Mouse (Mus musculus): ENCODE results near the gene Mmp14.

Gene Mmp14

DNA sequence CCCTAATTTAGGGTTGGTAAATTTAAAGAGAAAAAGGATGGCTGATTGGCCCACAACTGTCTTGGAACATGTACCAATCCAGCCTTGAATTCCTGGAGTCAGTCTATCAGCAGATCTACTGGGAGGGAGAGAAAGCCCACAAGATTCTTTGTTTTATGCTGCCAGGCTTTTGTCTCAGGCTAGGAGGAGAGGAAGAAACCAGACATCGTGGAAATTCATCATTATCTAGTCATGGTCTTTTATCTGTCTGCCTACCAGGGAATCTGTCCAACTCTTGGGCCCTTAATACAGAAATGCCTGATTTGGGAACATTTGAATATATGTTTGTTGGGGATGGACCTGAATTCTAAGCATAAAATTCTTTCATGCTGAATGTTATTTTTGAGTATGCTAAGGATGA, 5.9 kb upstream of the Mmp14 start:
- TF ChIP-seq GATA4 (IDR thresholded peaks at IDR 0.05; ENCODE audit: insufficient replicate concordance, low read length), result no peak

DNA sequence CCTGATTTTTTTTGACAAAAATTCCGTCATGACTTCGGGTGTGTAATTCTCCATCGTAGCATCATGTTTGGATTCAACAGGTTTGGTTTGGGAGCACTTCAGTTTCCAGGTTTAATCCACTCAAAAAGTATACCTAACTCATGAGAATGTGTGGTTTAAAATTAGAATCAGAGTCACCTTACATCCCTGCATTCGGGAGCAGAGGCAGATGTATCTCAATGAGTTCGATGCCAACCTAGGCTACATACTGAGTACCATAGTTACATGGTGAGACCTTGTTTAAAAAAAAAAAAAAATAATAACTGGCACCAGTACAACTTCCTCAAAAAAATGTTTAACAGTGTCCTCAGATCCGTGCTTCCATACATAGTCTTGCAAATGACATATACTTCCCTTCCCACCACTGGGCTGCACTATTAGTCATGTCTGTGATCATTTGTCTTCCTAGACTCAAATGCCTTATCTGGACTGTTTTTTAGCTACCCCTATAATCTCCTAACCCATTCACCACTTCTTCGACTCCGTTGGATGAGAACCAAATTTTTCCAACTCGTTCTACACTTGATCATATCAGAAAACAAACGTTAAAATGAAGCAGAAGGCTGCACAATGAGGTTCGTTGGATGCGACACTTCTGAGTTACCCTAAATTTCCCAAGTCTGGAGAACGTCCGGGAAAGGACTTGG, 5.3 kb upstream of the Mmp14 start:
- TF ChIP-seq GATA4 (IDR thresholded peaks at IDR 0.05; ENCODE audit: insufficient replicate concordance, low read length), result no peak

- peak; percentile 90; the same call in 1 of the 2 replicates for TF ChIP-seq GATA4 (IDR thresholded peaks at IDR 0.05; ENCODE audit: insufficient replicate concordance, low read length)
Measured at GRCm38 (mm10) chr14:54426689-54427398, 4.6 kb upstream of the Mmp14 start, which contains the start of gene Mrpl52. Gene Mrpl52, plus strand, starts transcription at chr14:54426909.

GRCm38 (mm10) chr14:54427696-54428095, 3.7 kb upstream of the Mmp14 start:
- TF ChIP-seq GATA4 (IDR thresholded peaks at IDR 0.05; ENCODE audit: insufficient replicate concordance, low read length), result no peak

GRCm38 (mm10) chr14:54428421-54428820, 3.0 kb upstream of the Mmp14 start:
- TF ChIP-seq GATA4 (IDR thresholded peaks at IDR 0.05; ENCODE audit: insufficient replicate concordance, low read length), result no peak

- no peak for TF ChIP-seq GATA4 (IDR thresholded peaks at IDR 0.05; ENCODE audit: insufficient replicate concordance, low read length)
Measured at GRCm38 (mm10) chr14:54429332-54430093, 1.9 kb upstream of the Mmp14 start.

DNA sequence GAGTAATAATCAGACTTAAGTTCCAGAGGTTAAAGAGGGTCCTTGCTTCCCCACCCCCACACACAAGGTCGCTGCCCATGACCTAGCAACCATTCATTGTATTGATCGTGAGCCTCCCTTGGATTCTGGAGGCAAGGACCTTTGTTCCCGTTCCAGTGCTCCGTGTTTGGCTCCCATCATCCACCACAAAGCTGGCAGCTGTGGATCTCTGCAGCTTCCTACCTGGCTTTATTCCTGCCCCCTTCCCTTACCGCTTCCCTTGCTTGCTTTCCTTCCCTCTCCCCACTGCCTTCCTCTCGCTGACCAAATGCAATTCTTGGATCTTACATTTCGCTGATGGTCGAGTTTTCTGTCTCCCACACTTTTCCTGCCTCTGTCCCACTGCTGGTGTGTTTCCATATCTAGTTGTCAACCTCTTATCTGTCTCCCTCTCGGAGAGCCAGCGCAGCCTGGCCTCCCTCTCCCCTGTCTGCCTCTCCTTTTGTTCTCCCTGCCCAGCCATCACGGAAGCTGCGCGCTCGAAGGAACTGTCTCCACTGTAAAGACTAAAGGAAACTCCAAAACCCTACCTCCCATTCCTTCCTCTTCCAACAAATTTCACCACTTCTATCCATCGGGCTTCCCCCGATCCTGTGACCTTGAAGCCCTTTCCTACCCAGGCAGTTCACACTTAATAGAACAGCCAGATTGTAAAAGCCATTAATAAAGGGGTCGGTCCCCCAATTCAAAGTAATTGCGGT, 836 bp upstream of the Mmp14 start:
- TF ChIP-seq GATA4 (IDR thresholded peaks at IDR 0.05; ENCODE audit: insufficient replicate concordance, low read length), result peak; percentile 89; the same call in 1 of the 2 replicates

DNA sequence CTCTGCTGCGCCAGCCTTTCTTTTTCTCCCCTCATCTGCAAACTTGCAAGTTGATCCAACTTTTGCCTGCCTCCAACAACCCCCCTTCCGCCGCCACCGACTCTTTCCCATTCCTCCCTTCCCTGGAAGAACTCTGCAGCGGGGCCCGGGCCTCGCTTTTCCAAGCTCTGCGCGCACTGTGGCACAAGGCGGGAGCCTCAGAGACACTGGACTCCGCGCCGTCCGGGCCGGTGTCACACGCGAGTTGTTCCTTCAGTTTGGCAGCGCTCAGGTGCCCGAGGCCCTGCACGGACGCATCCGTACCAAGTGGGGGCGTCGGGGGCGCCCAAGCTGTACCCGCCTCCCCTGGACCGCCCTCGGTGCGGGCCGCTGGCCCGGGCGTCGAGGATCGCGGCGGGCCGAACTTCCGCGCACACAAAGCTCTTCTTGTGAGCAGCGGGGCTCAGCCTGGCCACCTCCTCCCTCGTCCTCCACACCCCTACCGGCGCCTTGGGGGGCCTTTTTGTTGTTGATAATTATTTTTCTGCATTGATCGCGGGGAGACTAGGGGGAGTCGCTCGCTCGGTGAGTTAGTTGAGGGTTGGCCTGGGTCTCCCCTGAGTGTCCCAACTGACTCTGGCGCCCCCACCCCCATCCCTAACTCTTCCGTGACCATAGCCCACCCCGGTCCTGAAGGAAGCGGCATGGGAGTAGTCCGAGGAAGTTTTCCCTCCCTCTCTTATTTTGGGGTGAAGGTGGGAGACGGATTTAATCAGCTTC, 845 bp downstream of the Mmp14 start:
- TF ChIP-seq GATA4 (IDR thresholded peaks at IDR 0.05; ENCODE audit: insufficient replicate concordance, low read length), result no peak

- TF ChIP-seq GATA4 (IDR thresholded peaks at IDR 0.05; ENCODE audit: insufficient replicate concordance, low read length), result no peak
Measured at GRCm38 (mm10) chr14:54432837-54433830, 1.7 kb downstream of the Mmp14 start.

DNA sequence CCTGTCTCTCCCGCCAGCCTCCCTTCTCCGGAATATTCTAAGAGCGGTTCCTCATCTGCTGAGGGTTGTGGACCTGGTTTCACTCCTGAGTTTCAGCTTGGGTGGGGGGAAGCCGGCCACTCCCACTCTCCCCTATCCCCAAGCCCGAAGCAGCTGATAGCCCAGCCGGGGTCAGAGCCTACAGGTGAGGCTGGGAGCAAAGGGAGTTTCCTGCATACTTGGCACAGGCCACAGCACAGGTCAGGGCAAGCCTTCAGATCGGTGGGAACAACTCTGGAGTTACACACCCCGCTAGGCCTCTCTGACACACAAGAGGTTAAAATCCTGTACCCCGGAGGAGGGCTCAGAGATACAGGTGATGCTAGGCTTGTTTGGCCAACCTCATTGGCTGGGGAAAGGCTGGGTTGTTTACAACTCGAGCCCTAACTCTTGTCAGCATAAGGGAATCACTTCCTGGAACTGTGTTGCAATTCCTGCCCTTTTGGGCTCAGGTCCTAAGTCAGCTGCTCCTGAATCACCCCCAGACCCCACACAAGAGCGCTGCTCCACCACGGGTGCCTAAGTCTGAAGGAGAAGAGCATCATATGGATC, 2.6 kb downstream of the Mmp14 start:
- TF ChIP-seq GATA4 (IDR thresholded peaks at IDR 0.05; ENCODE audit: insufficient replicate concordance, low read length), result no peak

DNA sequence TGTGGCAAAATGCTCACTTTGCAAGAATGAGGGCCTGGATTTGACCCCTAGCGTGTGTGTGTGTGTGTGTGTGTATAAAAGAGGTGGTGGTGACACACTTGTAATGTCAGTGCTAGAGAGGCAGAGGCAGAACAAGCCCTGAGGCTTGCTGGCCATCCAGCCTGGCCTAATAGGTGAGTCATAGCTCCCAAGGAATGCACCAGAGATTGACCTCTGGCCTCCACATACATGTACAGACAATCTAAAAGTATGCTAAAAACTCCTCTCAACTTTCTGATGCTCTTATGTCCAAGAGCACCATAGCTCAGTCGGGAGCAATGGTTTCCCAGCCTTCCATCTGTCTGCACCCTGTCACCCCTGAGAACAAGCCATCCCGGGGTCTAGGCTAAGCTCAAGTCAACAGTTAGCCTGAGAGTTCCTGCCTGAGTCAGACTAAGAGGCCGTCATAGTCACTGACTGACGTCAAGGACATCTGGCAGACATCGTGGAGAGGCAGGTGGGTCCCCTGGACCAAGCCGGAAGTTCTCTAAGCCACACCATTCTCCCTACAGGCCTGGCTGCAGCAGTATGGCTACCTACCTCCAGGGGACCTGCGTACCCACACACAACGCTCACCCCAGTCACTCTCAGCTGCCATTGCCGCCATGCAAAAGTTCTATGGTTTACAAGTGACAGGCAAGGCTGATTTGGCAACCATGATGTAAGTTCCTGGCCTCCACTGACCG, 3.9 kb downstream of the Mmp14 start:
- TF ChIP-seq GATA4 (IDR thresholded peaks at IDR 0.05; ENCODE audit: insufficient replicate concordance, low read length), result no peak

- TF ChIP-seq GATA4 (IDR thresholded peaks at IDR 0.05; ENCODE audit: insufficient replicate concordance, low read length), result no peak
Measured at GRCm38 (mm10) chr14:54439155-54439554, 7.7 kb downstream of the Mmp14 start.

Data from liver, adult (tissue).